Mouse (Mus musculus) testis, adult 2 months (tissue): ENCODE results near the gene Dusp7. TPM values are rescaled to one million over a fixed set of nuclear protein-coding genes. Genes with fewer than 3 reads are reported as not detected.

Source experiments
- H3K27ac ChIP-seq: fragments of 200-500 bp; 2 replicates; pipeline ENCODE4 v1.5.1; 2012; ENCODE audit warnings: low read depth, low read length; ENCODE audit not compliant: control insufficient read depth, insufficient read depth
- H3K27me3 ChIP-seq: fragments of 200-500 bp; 2 replicates; pipeline ENCODE4 v1.6.1; 2012; ENCODE audit warnings: mild to moderate bottlenecking, low read length, moderate library complexity; ENCODE audit not compliant: control insufficient read depth, insufficient read depth
- H3K36me3 ChIP-seq: fragments of 200-500 bp; 2 replicates; pipeline ENCODE4 v1.6.1; 2012; ENCODE audit warnings: mild to moderate bottlenecking, low read length; ENCODE audit not compliant: control insufficient read depth, insufficient read depth
- H3K4me1 ChIP-seq: fragments of 200-500 bp; 2 replicates; pipeline ENCODE4 v1.6.1; 2012; ENCODE audit warnings: low read length; ENCODE audit not compliant: control insufficient read depth, insufficient read depth
- H3K4me3 ChIP-seq: fragments of 200-500 bp; 2 replicates; pipeline ENCODE4 v1.5.1; 2012; ENCODE audit warnings: low read depth, mild to moderate bottlenecking, low read length, moderate library complexity, mixed read lengths; ENCODE audit not compliant: control insufficient read depth
- CTCF ChIP-seq: fragments of 200-500 bp; IDR thresholded peaks from 2 replicates; pipeline ENCODE4 v1.5.1; 2012; ENCODE audit warnings: low read depth, mild to moderate bottlenecking, inconsistent platforms, low read length, moderate library complexity; ENCODE audit not compliant: control insufficient read depth, insufficient read depth, insufficient replicate concordance
- POLR2A ChIP-seq: fragments of 200-500 bp; IDR thresholded peaks from 2 replicates; pipeline ENCODE4 v1.6.1; 2012; ENCODE audit warnings: low read depth, mild to moderate bottlenecking, inconsistent platforms, low read length, moderate library complexity; ENCODE audit not compliant: control insufficient read depth
- polyA plus RNA-seq: library from polyadenylated mRNA; depleted of rRNA; stranded (reverse); fragments of >200 nt; gene quantifications from 2 replicates; pipeline ENCODE4 v1.2.3, GENCODE M21; 2012

Dusp7 gene
- polyA plus RNA-seq, 1 experiment: 3.3 TPM

DNA sequence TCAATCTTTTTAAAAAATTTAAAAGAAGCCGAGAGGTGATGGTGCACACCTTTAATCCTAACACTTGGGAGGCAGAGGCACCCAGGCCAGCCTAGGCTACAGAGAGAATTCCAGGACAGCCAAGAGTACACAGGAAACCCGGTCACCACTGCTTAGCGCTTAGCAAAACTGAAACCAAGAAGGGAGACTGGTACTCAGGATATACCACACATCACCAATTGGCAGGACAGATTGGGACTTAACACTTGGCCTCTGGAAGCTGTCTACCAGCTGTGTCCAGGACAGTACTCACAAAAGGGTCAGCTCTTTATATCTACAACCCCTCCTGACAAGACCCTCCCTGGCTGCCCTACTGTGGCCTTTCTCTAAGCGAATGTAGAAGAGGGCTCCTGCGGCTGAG is 1.4 kb upstream of the Dusp7 start:
- no peak overlapping the region; the same call in 1 of the 2 replicates for H3K4me3 ChIP-seq
- no peaks in the 10 kb centered on the region for H3K36me3 ChIP-seq
- no peak overlapping the region for H3K27ac ChIP-seq
- TF ChIP-seq CTCF (no peak), POLR2A (no peak)
- H3K4me1 ChIP-seq: peaks cover 29% of the 10 kb centered on the region
- H3K27me3 ChIP-seq: no peaks in the 10 kb centered on the region

DNA sequence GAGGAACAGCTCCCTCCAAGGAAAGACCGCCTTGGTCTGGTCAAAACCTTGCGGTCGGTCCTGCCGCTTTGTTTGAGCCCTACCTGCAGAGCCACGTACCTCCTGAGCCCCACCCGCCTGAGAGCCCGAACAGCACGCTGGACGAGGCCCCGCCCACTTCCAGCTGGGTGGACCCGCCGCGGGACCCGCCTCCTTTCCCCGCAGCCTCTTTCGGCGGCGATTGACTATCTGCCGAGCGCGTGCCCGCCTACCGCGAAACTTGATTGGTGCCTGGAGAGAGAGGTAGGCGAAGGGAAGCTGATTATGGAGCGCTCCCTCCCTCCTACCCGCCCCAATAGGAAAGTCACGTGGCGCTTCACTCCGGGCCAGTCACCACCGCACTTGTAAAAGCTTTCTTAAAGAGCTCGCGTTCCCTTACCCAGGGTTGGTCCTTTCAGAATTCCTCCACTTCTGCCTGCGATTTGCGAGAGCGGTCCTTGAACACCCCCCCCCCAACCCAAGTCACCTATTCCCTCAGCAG is 780 bp upstream of the Dusp7 start:
- Histone ChIP-seq H3K27me3 (no peaks in the 10 kb centered on the region), H3K4me1 (peaks cover 29% of the 10 kb centered on the region), H3K27ac (peak overlapping the region; percentile 81), H3K4me3 (peak overlapping the region; percentile 89), H3K36me3 (no peaks in the 10 kb centered on the region)
- TF ChIP-seq CTCF (no peak), POLR2A (no peak)

DNA sequence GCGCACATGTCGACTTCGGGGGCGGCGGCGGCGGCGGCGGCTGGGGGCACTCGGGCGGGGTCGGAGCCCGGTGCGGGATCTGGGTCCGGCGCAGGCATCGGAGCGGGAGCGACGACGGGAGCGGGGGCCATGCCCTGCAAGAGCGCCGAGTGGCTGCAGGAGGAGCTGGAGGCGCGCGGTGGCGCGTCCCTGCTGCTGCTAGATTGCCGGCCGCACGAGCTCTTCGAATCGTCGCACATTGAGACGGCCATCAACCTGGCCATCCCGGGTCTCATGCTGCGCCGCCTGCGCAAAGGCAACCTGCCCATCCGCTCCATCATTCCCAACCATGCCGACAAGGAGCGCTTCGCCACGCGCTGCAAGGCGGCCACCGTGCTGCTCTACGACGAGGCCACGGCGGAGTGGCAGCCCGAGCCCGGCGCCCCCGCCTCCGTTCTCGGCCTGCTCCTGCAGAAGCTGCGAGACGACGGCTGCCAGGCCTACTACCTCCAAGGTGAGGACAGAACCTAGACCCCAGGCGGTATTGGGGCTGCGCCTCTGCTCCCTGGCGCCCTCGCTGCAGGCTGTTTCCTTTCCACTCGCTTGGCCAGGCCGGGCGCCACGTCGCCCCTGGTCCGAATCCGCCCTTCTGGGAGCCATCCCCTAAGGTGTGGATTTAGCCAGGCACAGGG is 534 bp downstream of the Dusp7 start:
- H3K4me3 ChIP-seq: peak overlapping the region; percentile 89
- no peaks in the 10 kb centered on the region for H3K36me3 ChIP-seq
- TF ChIP-seq CTCF (peak; percentile 27; the same call in 1 of the 2 replicates), POLR2A (no peak; the same call in 1 of the 2 replicates)
- H3K27me3 ChIP-seq: no peaks in the 10 kb centered on the region
- peaks cover 29% of the 10 kb centered on the region for H3K4me1 ChIP-seq
- H3K27ac ChIP-seq: peak overlapping the region; percentile 59; the same call in 1 of the 2 replicates

DNA sequence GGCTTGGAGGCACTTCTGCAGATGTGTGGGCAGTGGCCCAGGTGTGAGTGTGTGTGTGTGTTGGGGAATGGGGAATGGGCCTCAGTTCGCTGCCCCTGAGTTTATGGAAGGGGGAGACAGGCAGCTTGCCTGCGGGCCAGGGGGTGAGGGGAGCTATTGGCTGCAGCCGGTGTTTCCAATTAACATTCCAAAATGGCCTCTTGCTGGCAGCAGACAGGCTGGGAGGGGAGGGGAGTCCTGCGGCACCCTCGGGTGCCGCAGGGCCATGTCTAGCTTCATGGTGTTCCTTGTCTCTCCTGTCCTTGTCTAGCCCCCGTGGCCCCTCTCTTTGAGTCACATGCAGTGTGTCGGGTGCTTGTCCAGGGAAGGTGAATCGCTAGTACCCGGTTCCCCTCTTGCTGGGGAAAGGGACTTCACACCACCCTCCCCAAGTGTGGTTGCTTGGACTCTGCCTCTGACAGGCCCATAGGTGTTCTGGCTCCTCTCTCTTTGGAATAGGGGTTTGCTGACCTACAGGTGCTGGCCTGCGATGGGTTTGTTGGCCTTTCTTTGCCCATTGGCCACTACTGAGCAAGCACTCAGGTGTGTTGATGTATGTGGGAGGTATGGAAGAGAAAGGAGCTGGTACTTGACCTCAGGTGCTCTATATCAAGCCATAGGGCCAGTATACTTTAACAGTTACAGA is 1.5 kb downstream of the Dusp7 start:
- peaks cover 29% of the 10 kb centered on the region for H3K4me1 ChIP-seq

DNA sequence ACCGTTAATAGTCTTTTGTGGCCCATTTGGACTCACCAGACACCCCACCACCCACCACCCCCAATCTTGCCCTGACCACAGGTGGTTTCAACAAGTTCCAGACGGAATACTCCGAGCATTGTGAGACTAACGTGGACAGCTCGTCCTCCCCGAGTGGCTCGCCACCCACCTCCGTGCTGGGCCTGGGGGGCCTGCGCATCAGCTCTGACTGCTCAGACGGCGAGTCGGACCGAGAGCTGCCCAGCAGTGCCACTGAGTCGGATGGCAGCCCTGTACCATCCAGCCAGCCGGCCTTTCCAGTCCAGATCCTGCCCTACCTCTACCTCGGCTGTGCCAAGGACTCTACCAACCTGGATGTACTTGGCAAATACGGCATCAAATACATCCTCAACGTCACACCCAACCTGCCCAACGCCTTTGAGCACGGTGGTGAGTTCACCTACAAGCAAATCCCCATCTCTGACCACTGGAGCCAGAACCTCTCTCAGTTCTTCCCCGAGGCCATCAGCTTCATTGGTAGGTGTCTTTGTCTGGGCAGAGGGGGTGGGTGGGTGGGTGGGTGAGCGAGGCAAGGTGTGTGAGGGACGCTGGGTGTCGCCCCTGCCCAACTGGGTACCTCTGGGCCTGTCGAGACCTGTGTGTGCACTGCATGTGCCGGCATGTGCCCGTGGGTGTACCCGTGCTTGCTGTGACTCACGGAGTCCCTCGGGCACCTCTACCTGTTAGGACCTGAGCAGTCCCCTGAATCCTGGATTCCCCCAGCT is 2.4 kb downstream of the Dusp7 start:
- Histone ChIP-seq H3K4me1 (peaks cover 29% of the 10 kb centered on the region), H3K4me3 (no peak overlapping the region), H3K36me3 (no peaks in the 10 kb centered on the region)

More for the DNA sequence above, 1.5 kb downstream of the Dusp7 start:
- Histone ChIP-seq H3K27me3 (no peaks in the 10 kb centered on the region), H3K4me3 (peak overlapping the region; percentile 89), H3K36me3 (no peaks in the 10 kb centered on the region), H3K27ac (no peak overlapping the region)
- TF ChIP-seq CTCF (no peak), POLR2A (no peak)

DNA sequence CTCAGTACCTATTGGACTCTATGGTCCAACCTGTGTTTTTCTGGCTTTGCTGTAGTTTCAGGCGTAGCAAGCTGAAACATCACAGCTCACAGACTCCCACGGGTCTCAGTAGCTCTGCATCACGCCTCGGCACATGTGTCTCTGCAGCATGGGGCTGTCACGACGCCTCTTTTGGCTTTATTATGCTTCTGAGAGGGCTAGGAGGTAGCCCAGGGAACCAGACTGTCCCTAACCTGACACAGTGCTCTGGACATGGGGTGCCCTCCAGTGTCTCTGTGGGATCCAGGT is 2.9 kb downstream of the Dusp7 start:
- Histone ChIP-seq H3K27me3 (no peaks in the 10 kb centered on the region), H3K36me3 (no peaks in the 10 kb centered on the region), H3K4me1 (peaks cover 29% of the 10 kb centered on the region), H3K27ac (peak overlapping the region; percentile 40), H3K4me3 (no peak overlapping the region)
- TF ChIP-seq POLR2A: no peak
- no peak for TF ChIP-seq CTCF

More for the DNA sequence above, 2.4 kb downstream of the Dusp7 start:
- Histone ChIP-seq H3K27me3 (no peaks in the 10 kb centered on the region), H3K27ac (no peak overlapping the region)
- no peak for TF ChIP-seq CTCF
- TF ChIP-seq POLR2A: no peak

DNA sequence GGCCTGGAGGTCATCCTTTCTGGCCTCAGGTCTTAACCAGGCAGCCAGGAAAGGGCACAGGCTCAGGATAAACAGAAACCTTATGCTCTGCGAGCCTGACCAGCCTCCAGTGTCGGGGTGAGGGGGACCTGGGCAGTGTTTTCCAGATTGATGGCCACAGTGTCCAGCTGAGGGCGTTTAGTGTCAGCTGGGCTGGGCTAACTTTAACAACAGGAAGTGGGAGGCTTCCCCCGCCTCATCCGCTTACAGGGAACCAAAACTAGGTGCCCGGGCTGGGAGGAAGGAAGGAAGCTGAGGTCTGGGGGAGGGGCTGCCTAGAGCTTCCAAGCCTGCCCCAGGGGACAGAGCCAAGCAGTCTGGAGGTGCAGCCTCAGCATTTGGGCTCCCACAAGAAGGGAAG is 3.3 kb downstream of the Dusp7 start:
- no peaks in the 10 kb centered on the region for H3K36me3 ChIP-seq
- H3K27me3 ChIP-seq: no peaks in the 10 kb centered on the region
- H3K27ac ChIP-seq: peak overlapping the region; percentile 40
- TF ChIP-seq POLR2A (no peak), CTCF (no peak)
- peaks cover 29% of the 10 kb centered on the region for H3K4me1 ChIP-seq
- no peak overlapping the region for H3K4me3 ChIP-seq
